Mouse (Mus musculus) ES-Bruce4 (cell line): Measurements from ENCODE around the gene Capn15.

ENCODE experiments used
- CTCF ChIP-seq: IDR thresholded peaks from one replicate; pipeline ENCODE4 v1.8.1; 2011; ENCODE audit warnings: low read depth, low read length
- EP300 ChIP-seq: IDR thresholded peaks from 2 replicates; pipeline ENCODE4 v1.6.1; 2011; ENCODE audit warnings: low read depth, low read length; ENCODE audit not compliant: insufficient read depth
- POLR2A ChIP-seq: IDR thresholded peaks from one replicate; pipeline ENCODE4 v1.8.1; 2011; ENCODE audit warnings: low read length; ENCODE audit not compliant: insufficient read depth

GRCm38 (mm10) chr17:25985306-25986294 lies at the start of gene Capn15:
- no peak for TF ChIP-seq POLR2A
- TF ChIP-seq CTCF, result no peak
- TF ChIP-seq EP300, result no peak
